Mouse (Mus musculus) lung, postnatal 0 days (tissue): ENCODE measurements around the gene Fhad1. TPM values are rescaled to one million over a fixed set of nuclear protein-coding genes. Genes with fewer than 3 reads are reported as not detected.

Experiments
- ATAC-seq: fragments of 200-750 bp; cut with Nextera tagmentation; 2 replicates; pipeline ENCODE4 v1.8.0; 2017; ENCODE audit warnings: moderate library complexity
- DNase-seq: peaks from one replicate; pipeline ENCODE4 v3.0.0-alpha.2; 2016; ENCODE audit warnings: low spot score
- H3K27ac ChIP-seq: fragments of 300-500 bp; sonication (generic); 2 replicates; pipeline ENCODE4 v1.5.1; 2014; ENCODE audit warnings: antibody characterized with exemption, mild to moderate bottlenecking, low read length, mixed read lengths
- H3K27me3 ChIP-seq: fragments of 300-500 bp; sonication (generic); replicated peaks from 2 replicates; pipeline ENCODE4 v1.6.1; 2014; ENCODE audit warnings: low read length, mixed read lengths; ENCODE audit not compliant: insufficient read depth
- H3K36me3 ChIP-seq: fragments of 300-500 bp; sonication (generic); 2 replicates; pipeline ENCODE4 v1.6.1; 2014; ENCODE audit warnings: low read length, mixed read lengths; ENCODE audit not compliant: insufficient read depth
- H3K4me1 ChIP-seq: fragments of 300-500 bp; sonication (generic); 2 replicates; pipeline ENCODE4 v1.6.1; 2014; ENCODE audit warnings: antibody characterized with exemption, low read depth, low read length, mixed read lengths; ENCODE audit not compliant: insufficient read depth
- H3K4me2 ChIP-seq: fragments of 300-500 bp; sonication (generic); replicated peaks from 2 replicates; pipeline ENCODE4 v1.6.1; 2014; ENCODE audit warnings: low read depth, mild to moderate bottlenecking, low read length, moderate library complexity, mixed read lengths
- H3K4me3 ChIP-seq: fragments of 300-500 bp; sonication (generic); 2 replicates; pipeline ENCODE4 v1.5.1; 2014; ENCODE audit warnings: low read depth, low read length
- H3K9ac ChIP-seq: fragments of 300-500 bp; sonication (generic); replicated peaks from 2 replicates; pipeline ENCODE4 v1.6.1; 2014; ENCODE audit warnings: low read depth, mild to moderate bottlenecking
- H3K9me3 ChIP-seq: fragments of 300-500 bp; sonication (generic); 2 replicates; pipeline ENCODE4 v1.6.1; 2016; ENCODE audit warnings: low read length, mixed read lengths
- CTCF ChIP-seq: IDR thresholded peaks from 2 replicates; pipeline ENCODE4 v1.5.1; 2016; ENCODE audit warnings: antibody characterized with exemption, mild to moderate bottlenecking
- EP300 ChIP-seq: IDR thresholded peaks from 2 replicates; pipeline ENCODE4 v1.6.1; 2016; ENCODE audit warnings: antibody characterized with exemption, mild to moderate bottlenecking, control low read depth
- WGBS: fragments of 180-500 bp; shearing (Covaris S2); extraction: QIAGEN DNeasy Blood & Tissue Kit; methylation state at CpG from one replicate; pipeline ENCODE4 v1.1.7; 2014; 5-methylcytosine and 5-hydroxymethylcytosine counted together
- polyA plus RNA-seq: library from polyadenylated mRNA; unstranded; fragments of >200 nt; fragmentation: Nextera tagmentation; extraction: Ambion mirVana; gene quantifications from 2 replicates; pipeline ENCODE4 v1.2.1, GENCODE M21; 2015

The Fhad1 gene
- polyA plus RNA-seq, 1 experiment from 2014 or later = 6.5 TPM

DNA sequence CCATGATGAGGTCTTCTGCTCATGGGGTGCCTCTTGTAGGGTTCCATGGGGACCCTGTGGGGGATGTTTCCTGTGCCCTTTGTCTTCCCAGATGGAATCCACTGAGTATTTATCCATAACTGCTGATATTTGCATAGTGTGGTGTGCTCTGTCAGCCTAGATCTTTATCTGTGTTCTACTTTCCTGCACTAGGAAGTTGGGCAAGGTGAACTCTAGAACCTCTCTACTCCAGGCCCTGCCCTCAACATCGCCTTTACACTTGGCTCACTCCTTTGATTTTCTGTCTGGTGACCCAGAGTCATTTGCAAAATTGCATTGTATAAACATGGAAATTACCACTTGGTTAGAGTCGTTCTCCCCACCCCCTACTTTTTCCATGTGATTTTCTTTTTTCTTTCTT is 9.7 kb upstream of the Fhad1 start:
- DNase-seq (no peak), ATAC-seq (no peak)
- Histone ChIP-seq H3K4me2 (no peak overlapping the region), H3K36me3 (no peaks in the 10 kb centered on the region), H3K27ac (no peak overlapping the region), H3K9me3 (no peaks in the 10 kb centered on the region), H3K4me3 (no peak overlapping the region), H3K27me3 (no peaks in the 10 kb centered on the region), H3K9ac (no peak overlapping the region), H3K4me1 (no peaks in the 10 kb centered on the region)
- TF ChIP-seq CTCF (no peak), EP300 (no peak)
- 79% methylated on average over 2 of the region's 2 CpGs for WGBS

DNA sequence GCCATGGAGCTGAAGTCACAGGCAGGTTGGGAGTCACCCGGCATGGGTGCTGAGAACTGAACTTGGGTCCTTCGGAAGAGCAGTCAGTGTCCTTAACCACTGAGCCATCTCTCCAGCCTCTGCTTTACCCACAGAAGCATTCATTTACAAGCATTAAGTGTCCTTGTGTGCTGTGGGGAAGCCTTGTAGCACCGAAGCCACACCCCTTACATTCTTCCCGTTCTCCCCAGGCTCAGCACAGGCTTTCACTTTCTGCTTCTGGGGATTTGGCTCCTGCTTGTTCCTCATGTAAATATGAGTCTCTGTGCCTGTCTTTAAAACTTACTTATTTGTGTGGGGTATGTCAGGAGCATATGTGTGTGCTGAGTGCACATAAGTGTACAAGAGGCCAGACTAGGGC is 8.3 kb upstream of the Fhad1 start:
- H3K9ac ChIP-seq = no peak overlapping the region
- no peaks in the 10 kb centered on the region for H3K9me3 ChIP-seq
- peak; percentile 58 for DNase-seq
- no peaks in the 10 kb centered on the region for H3K36me3 ChIP-seq
- TF ChIP-seq EP300 (no peak), CTCF (no peak)
- no peak overlapping the region for H3K4me3 ChIP-seq
- no peak overlapping the region for H3K4me2 ChIP-seq
- 54% methylated on average over 4 of the region's 4 CpGs for WGBS
- ATAC-seq = peak; percentile 55; the same call in 1 of the 2 replicates
- H3K27ac ChIP-seq = no peak overlapping the region
- H3K27me3 ChIP-seq = no peaks in the 10 kb centered on the region
- no peaks in the 10 kb centered on the region for H3K4me1 ChIP-seq

DNA sequence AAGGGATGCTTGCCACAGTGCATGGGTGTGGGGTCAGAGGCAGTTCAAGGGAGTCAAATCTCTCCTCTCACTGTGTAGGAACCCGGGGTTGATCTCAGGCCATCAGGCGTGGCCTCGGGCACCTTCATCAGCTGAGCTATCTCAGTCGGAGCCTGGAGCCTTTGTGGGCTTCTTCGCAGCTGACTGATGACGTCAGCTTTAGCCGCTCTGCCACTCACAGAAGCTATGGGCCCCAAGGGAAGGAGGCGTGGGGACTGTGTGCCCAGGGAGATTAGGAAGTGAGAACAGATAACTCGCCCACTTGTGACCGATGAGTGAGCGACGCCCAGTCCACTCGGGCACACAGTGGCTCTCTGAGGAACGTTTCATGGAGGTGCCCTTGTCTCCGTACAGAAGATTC is 2.8 kb upstream of the Fhad1 start:
- DNase-seq = peak; percentile 67
- ATAC-seq = peak; percentile 50
- Histone ChIP-seq H3K4me3 (no peak overlapping the region), H3K27ac (no peak overlapping the region), H3K4me2 (no peak overlapping the region), H3K36me3 (no peaks in the 10 kb centered on the region), H3K4me1 (no peaks in the 10 kb centered on the region), H3K9me3 (no peaks in the 10 kb centered on the region), H3K9ac (no peak overlapping the region), H3K27me3 (peaks cover 3% of the 10 kb centered on the region; the same call in 1 of the 2 replicates)
- WGBS = 25% methylated on average over 15 of the region's 15 CpGs
- TF ChIP-seq EP300 (no peak), CTCF (no peak)

DNA sequence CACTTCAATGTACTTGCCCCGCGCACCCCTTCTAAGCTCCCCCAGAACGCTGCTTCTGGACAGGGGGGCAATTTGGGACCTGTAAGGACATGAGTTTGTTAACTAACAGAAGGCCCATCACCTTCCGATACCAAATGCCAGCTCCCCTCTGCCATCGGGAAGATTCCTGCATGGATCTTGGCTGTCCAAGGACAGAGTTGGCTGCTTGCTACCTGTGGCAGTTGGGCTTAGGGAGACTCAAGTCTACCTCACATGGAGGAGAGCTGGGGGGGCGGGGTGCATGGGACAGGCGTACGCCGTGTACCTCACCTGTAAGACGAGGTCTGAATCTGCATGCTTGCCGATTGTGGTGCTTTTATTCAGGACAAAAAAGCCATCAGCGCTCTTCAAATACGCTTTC is 3.6 kb downstream of the Fhad1 start:
- no peak overlapping the region for H3K27ac ChIP-seq
- no peak overlapping the region for H3K9ac ChIP-seq
- no peaks in the 10 kb centered on the region for H3K4me1 ChIP-seq
- no peaks in the 10 kb centered on the region for H3K9me3 ChIP-seq
- H3K27me3 ChIP-seq = peaks cover 3% of the 10 kb centered on the region; the same call in 1 of the 2 replicates
- H3K4me2 ChIP-seq = no peak overlapping the region
- DNase-seq (no peak), ATAC-seq (no peak)
- H3K4me3 ChIP-seq = no peak overlapping the region
- 84% methylated on average over 13 of the region's 13 CpGs for WGBS
- no peaks in the 10 kb centered on the region for H3K36me3 ChIP-seq
- no peak for TF ChIP-seq CTCF
- TF ChIP-seq EP300 = no peak

DNA sequence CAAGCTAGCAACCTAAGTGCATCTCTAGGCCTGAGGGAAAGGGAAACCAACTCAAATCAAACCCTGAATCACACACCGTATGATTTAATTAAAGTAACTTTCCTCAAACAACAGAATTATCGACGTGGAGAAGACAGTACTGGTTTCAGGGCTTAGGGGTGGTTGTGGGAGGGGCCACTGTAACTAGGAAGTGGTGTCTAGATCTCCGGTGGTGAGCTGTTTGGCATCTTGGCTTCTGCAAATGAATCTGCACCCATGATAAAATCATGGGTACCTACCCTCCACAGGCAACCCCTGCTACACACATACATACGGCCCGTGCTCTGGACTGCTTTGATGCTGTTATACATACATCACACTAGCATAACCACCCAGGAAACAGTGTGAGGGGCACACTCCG is 4.4 kb downstream of the Fhad1 start:
- Histone ChIP-seq H3K36me3 (no peaks in the 10 kb centered on the region), H3K4me3 (no peak overlapping the region), H3K9me3 (no peaks in the 10 kb centered on the region), H3K4me1 (no peaks in the 10 kb centered on the region), H3K4me2 (no peak overlapping the region), H3K9ac (no peak overlapping the region), H3K27ac (no peak overlapping the region), H3K27me3 (peaks cover 3% of the 10 kb centered on the region; the same call in 1 of the 2 replicates)
- ATAC-seq (no peak), DNase-seq (no peak)
- 75% methylated on average over 7 of the region's 7 CpGs for WGBS
- no peak for TF ChIP-seq CTCF
- TF ChIP-seq EP300 = no peak

DNA sequence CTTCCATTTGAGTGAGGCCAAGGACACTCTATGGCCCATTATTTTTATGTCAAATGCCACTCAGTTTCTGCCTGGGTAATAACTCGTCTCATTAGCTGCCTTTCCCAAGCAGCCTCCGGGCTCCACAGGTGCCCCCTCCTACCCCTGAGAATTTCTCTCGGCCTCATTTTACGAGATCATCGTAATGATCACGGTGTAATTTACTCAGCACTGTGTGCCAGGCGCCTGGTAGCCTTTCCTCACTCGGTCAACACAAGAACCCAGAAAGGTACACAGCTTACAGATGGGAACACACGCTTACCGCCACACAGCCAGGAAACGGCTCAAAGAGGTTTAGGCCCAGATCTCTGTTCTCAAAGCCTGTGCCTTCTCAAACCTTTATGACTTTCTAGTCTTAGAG is 6.7 kb downstream of the Fhad1 start:
- TF ChIP-seq EP300 = no peak
- TF ChIP-seq CTCF = no peak
- no peaks in the 10 kb centered on the region for H3K36me3 ChIP-seq
- DNase-seq (no peak), ATAC-seq (no peak)
- H3K27me3 ChIP-seq = no peaks in the 10 kb centered on the region
- H3K9me3 ChIP-seq = no peaks in the 10 kb centered on the region
- no peak overlapping the region for H3K4me2 ChIP-seq
- H3K9ac ChIP-seq = no peak overlapping the region
- H3K27ac ChIP-seq = no peak overlapping the region
- WGBS = 62% methylated on average over 11 of the region's 11 CpGs
- no peaks in the 10 kb centered on the region for H3K4me1 ChIP-seq
- no peak overlapping the region for H3K4me3 ChIP-seq

DNA sequence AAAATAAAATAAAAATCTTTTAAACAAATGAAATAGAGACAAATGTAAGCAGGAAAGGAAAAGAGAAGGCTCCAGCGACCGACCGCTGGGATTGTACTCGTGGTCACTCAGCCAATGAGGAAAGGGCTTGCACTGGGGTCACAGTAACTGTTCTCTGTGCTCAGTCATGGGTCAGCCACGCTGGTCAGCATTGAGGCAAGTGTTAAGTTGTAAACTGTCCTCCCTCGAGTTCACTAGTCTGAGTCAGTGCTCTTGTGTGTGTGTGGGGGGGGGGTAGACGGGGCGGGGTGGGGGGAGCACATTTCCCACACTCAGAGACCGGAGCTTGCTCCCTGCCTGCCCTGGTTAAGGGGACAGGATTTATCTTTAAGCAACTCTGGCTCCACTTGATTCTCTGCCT is 14.3 kb downstream of the Fhad1 start:
- no peak for TF ChIP-seq EP300
- TF ChIP-seq CTCF = no peak
- peak; percentile 49 for ATAC-seq
- Histone ChIP-seq H3K36me3 (no peaks in the 10 kb centered on the region), H3K9me3 (no peaks in the 10 kb centered on the region), H3K27ac (no peak overlapping the region), H3K4me2 (no peak overlapping the region), H3K9ac (no peak overlapping the region), H3K4me1 (no peaks in the 10 kb centered on the region), H3K27me3 (no peaks in the 10 kb centered on the region), H3K4me3 (no peak overlapping the region)
- peak; percentile 17 for DNase-seq
- 36% methylated on average over 8 of the region's 9 CpGs for WGBS
